Mouse (Mus musculus) lung, adult 2 months (tissue): ENCODE results near the gene Tbc1d2. TPM values are rescaled to one million over a fixed set of nuclear protein-coding genes. Genes with fewer than 3 reads are reported as not detected.

Experiments
- DNase-seq: peaks from one replicate; pipeline ENCODE4 v3.0.0; 2022
- H3K4me1 ChIP-seq: fragments of 200-500 bp; 2 replicates; pipeline ENCODE4 v1.6.1; 2011; ENCODE audit warnings: low read length; ENCODE audit not compliant: control insufficient read depth, insufficient read depth
- H3K4me3 ChIP-seq: fragments of 200-500 bp; replicated peaks from 2 replicates; pipeline ENCODE3; 2011; ENCODE audit warnings: low read depth, mild to moderate bottlenecking, control low read depth, low read length; ENCODE audit errors: extremely low read depth
- CTCF ChIP-seq: fragments of 200-500 bp; IDR thresholded peaks from 2 replicates; pipeline ENCODE4 v1.5.1; 2011; ENCODE audit warnings: mild to moderate bottlenecking, low read length, control low read depth; ENCODE audit not compliant: insufficient read depth
- POLR2A ChIP-seq: fragments of 200-500 bp; IDR thresholded peaks from 2 replicates; pipeline ENCODE4 v1.6.1; 2011; ENCODE audit warnings: low read depth, mild to moderate bottlenecking, control low read depth, low read length, borderline replicate concordance; ENCODE audit errors: extremely low read depth
- WGBS: fragments of 180-500 bp; shearing (Covaris S2); methylation state at CpG from one replicate; pipeline ENCODE4 v1.1.7; 2018; 5-methylcytosine and 5-hydroxymethylcytosine counted together
- polyA plus RNA-seq: library from polyadenylated mRNA; depleted of rRNA; stranded (reverse); fragments of >200 nt; gene quantifications from 2 replicates; pipeline ENCODE4 v1.2.3, GENCODE M21; 2012; rRNA removed

Gene Tbc1d2
- 10.2 and 10.5 TPM in 2 replicates for polyA plus RNA-seq

GRCm38 (mm10) chr4:46650086-46650753 is at the start of gene Tbc1d2:
TSS of gene Tbc1d2 (minus strand) at chr4:46650209.
- DNase-seq, result peak; percentile 96
- TF ChIP-seq POLR2A, result peak; percentile 45; the same call in 1 of the 2 replicates
- TF ChIP-seq CTCF, result 0 out of 2 replicates have a peak, but pooled peaks have one; percentile 18
- under 1% methylated on average over 69 of the region's 69 CpGs for WGBS
- Histone ChIP-seq H3K4me3 (peak within 1 kb of the TSS; percentile 68), H3K4me1 (no peaks in the 10 kb centered on the region)

GRCm38 (mm10) chr4:46696467-46696866 is 46.5 kb upstream of the Tbc1d2 start:
- H3K4me3 ChIP-seq, result no peak overlapping the region
- WGBS, result 70% methylated on average over 6 of the region's 6 CpGs
- no peaks in the 10 kb centered on the region for H3K4me1 ChIP-seq
- TF ChIP-seq CTCF (no peak), POLR2A (no peak)
- DNase-seq, result no peak

DNA sequence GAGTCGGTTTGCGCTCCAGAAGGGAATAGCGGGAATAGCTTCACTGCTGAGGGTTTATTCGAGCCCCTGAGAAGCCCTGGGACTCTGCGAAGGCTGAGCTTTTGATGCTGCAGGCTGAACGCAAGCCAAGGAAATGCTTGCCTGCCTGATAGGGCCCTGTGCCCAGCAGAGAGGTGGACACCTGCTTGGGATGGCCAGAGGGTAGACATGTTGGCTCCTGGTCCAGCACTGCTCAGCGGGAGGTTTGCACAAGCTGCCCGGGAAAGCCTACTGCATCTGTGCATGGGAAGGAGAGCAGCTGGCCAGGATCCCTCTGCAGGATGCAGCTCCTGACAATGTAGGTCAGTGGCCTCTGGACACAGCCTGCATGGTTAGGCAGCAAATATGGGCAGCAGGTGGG is 40.6 kb upstream of the Tbc1d2 start:
- no peak for DNase-seq
- H3K4me1 ChIP-seq, result no peaks in the 10 kb centered on the region
- WGBS, result 81% methylated on average over 8 of the region's 8 CpGs
- TF ChIP-seq CTCF (no peak), POLR2A (no peak)
- H3K4me3 ChIP-seq, result no peak overlapping the region

GRCm38 (mm10) chr4:46690023-46690420 is 40.0 kb upstream of the Tbc1d2 start:
- no peak overlapping the region for H3K4me3 ChIP-seq
- no peak for TF ChIP-seq CTCF
- no peak for TF ChIP-seq POLR2A
- DNase-seq, result no peak
- 84% methylated on average over 8 of the region's 8 CpGs for WGBS
- no peaks in the 10 kb centered on the region for H3K4me1 ChIP-seq

DNA sequence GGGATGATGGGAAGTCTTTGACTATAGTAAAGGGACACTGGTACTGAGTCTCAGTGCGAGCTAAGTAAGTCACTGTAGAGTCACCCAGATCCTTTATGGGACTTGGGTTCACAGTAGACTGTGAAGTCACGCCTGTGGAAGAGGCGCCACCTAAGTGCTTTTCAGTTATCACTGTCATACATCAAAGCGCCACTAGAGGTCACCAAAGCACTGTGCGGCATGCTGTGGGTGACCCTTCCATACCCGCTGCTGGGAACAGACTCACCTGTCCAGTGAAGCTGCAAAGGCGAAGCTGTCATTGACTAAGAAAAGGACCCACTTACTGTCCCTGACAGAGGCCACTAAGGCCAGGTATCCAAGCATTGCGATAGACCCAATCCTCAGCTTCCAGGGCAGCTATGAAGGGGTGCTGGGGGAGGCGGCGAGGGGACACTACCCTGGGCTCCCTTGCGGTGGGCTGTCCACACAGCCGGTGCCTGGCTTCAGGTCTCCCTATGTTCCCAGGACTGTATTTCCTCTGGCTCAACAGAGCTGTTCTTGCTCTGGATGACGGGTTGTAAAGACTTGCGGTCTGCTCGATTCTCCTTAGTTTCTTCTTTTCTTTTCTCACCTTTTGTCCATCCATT is 39.5 kb upstream of the Tbc1d2 start:
- Histone ChIP-seq H3K4me3 (no peak overlapping the region), H3K4me1 (no peaks in the 10 kb centered on the region)
- WGBS, result 46% methylated on average over 15 of the region's 15 CpGs
- peak; percentile 67 for DNase-seq
- TF ChIP-seq CTCF, result peak; percentile 96
- TF ChIP-seq POLR2A, result no peak

GRCm38 (mm10) chr4:46688213-46688832 is 38.3 kb upstream of the Tbc1d2 start:
- no peak for DNase-seq
- 71% methylated on average over 14 of the region's 14 CpGs for WGBS
- TF ChIP-seq POLR2A (no peak), CTCF (no peak)
- Histone ChIP-seq H3K4me1 (no peaks in the 10 kb centered on the region), H3K4me3 (no peak overlapping the region)

GRCm38 (mm10) chr4:46684160-46684559 is 34.2 kb upstream of the Tbc1d2 start:
- Histone ChIP-seq H3K4me3 (no peak overlapping the region), H3K4me1 (no peaks in the 10 kb centered on the region)
- no peak for DNase-seq
- 38% methylated on average over 6 of the region's 6 CpGs for WGBS
- no peak for TF ChIP-seq POLR2A
- no peak for TF ChIP-seq CTCF

- 36% methylated on average over 3 of the region's 3 CpGs for WGBS
- no peak for DNase-seq
- Histone ChIP-seq H3K4me1 (no peaks in the 10 kb centered on the region), H3K4me3 (no peak overlapping the region)
- TF ChIP-seq POLR2A (no peak), CTCF (no peak)
Measured at GRCm38 (mm10) chr4:46676646-46677045, 26.6 kb upstream of the Tbc1d2 start.

DNA sequence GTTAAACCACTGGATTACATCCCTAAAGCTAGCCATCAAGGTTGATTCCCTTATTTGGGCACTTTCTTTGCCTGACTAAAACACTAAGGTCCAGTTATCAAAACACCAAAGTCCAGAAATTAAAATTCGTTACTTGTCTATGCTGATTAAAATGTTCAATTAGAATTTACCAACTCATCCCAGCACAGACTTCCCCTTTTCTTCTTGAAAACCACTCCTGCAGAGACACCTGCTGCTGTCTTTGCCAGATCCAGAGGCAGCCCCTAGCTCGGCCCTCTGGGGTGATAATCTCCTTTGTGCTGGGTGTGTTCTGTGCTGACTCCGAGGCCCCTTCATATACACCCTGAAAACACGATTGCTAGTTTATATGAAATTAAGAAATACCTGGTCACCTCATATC is 26.0 kb upstream of the Tbc1d2 start:
- H3K4me3 ChIP-seq, result no peak overlapping the region
- TF ChIP-seq POLR2A, result no peak
- TF ChIP-seq CTCF, result no peak
- WGBS, result 53% methylated on average over 4 of the region's 4 CpGs
- no peak for DNase-seq
- no peaks in the 10 kb centered on the region for H3K4me1 ChIP-seq
